Mouse (Mus musculus) thymus, adult 18-20 months (tissue): ENCODE data around the gene Cdr2.
"Not testable (repeated sequence)": the region's sequence is repeated elsewhere in the genome, so short reads cannot be mapped to it uniquely, and the experiment has no call there.

Experiments
- DNase-seq, 2 experiments: peaks; one replicate each; pipeline ENCODE4 v3.0.0; 2022; ENCODE audit warnings: mixed read lengths in 2 of 2

The Cdr2 gene

GRCm38 (mm10) chr7:120970112-120970511, 12.0 kb downstream of the Cdr2 start:
- DNase-seq: no peak

- DNase-seq: no peak
Measured at GRCm38 (mm10) chr7:120969221-120969620, 12.9 kb downstream of the Cdr2 start.

- no peak for DNase-seq
Measured at GRCm38 (mm10) chr7:120963126-120963525, 19.0 kb downstream of the Cdr2 start.

DNA sequence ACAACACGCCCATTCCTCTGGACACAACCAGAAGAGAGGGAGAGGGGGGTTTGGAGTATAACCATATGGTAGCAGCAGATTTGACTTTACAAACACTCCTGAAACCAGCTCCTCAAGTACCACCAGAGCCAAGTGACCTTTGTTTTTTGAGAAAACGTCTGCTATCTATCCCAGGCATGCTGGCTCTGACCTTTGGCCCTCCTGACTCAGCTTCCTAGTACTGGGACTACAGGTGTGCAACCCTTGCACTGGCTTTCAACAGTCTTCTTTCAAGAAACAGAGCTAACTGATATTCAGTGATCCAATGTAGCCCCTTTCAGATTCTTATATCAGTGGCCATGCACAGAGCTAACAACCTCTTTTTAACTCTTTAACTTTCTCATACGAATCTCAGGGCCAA, 20.2 kb downstream of the Cdr2 start:
- DNase-seq: no peak

DNA sequence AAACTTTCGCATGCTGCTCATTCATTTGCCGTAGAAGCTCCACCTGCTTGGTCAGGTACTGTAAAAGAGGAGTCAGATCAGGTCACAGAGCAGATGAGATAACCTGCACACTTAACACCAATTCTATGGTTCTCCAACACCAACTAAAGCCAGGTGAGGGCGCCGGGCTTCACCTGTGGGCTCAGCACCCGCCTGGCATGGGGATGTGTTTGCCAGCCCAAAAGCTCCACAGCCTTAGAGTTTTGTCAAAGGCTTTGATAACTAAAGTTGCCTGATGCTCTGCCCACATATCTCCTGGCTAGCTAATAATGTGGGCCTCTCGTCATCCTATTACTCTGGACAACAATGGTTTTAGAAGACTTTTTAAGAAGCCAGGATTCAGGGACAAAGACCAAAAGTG, 21.5 kb downstream of the Cdr2 start:
- DNase-seq: no peak

- no peak for DNase-seq
Measured at GRCm38 (mm10) chr7:120960116-120960515, 22.0 kb downstream of the Cdr2 start.

GRCm38 (mm10) chr7:120953591-120953990, 28.5 kb downstream of the Cdr2 start:
- DNase-seq: not testable (repeated sequence)

DNA sequence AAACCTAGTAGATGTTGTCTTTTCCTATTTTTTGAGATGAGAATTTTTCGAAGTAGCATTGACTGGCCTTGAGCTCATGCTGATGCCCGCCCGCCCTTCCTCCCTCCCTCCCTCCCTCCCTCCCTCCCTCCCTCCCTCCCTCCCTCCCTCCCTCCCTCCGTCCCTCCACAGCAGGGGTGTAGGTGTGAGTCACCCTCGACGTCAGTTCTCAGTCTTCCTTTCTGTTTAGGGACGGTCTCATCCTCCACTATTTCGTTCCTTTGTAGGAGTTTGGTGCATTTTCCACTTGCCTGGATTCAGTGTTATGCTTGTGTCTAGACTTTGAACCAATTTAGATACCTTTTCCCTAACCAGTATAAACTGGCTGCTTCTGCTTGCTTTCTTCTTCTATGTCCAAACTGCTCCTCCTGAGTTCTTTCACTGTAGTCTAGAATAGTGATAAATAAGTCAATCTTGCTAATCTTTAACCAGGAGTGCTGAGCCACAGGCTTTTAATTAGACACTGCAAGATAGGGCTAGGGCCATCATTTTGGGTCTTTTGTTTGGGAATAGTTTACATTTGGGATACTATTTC, 38.1 kb downstream of the Cdr2 start:
- no peak for DNase-seq

DNA sequence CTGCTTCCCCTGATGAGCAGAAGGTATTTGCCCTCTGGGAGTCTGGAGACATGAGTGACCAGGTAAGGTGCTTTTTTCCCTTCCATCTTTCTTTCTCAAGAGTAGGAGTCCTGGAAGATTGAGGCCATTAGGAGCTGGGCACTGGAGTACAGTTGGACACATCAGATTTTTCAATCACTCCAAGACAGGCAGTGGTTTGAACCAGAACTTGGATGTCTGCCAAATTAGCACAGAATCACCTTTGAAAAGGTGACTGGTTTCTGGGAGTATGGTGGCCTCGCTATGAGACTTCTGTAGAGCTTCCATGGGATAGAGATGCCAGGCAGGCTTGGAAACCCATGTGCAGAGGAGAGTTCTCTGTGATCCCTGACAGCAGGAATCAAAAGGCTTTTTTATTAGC, 39.6 kb downstream of the Cdr2 start:
- DNase-seq: no peak

DNA sequence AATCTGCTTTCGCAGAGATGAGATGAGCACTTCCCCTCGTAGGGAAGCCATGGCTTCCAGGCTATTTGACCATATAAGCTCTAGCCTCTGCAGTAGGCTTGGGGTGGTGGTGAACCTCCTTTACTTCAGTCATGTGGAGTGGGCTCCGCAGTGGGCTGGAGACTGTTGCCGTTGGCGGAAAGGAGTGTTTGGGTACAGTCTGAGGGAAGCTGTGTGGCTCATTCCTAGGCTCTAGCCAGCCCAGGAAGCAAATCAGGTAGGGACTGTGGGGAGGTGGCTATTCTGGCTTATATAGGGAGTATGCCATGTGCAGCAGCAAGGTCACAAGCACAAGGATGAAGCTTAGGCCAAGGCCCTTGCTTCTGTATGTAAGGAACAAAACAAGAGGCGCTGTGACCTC, 40.9 kb downstream of the Cdr2 start:
- DNase-seq: no peak

DNA sequence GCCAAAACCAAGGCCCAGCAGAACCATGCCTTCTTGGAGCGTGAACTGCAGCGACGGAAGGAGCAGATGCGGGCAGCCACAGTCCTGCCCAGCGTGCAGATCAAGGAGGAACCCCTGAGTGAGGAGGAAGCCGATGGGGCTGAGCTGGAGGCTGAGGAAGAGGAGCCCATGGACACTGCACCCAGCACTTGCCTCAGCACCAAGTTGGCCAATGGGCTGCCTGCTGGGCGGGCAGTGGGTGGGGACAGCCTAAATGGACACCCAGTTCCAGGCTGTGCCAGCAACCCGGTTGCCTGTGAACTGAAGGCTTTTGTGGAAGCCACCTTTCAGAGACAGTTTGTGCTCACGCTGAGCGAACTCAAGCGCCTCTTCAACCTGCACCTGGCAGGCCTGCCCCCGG, 41.8 kb downstream of the Cdr2 start:
- DNase-seq: no peak

- DNase-seq: no peak
Measured at GRCm38 (mm10) chr7:120938206-120938605, 43.9 kb downstream of the Cdr2 start.

DNA sequence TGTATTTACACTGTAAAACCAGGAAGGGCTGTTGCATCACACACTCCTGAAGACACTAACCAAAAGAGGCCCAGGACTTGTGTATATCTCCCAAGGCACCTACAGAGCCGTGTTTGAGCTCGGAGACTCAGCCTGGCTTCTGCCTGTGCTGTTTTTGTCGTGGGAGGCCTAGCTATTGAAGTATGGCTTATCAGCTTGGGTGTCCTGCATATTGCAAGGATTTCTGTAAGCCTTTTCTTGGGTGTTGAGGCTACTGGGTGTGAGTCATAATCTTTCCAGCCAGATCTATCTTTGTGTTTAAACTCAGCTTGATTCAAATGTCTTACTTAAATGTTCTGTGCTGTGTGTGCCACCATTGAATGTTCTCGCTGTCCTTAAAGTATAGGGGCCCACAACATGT, 45.6 kb downstream of the Cdr2 start:
- no peak for DNase-seq

DNA sequence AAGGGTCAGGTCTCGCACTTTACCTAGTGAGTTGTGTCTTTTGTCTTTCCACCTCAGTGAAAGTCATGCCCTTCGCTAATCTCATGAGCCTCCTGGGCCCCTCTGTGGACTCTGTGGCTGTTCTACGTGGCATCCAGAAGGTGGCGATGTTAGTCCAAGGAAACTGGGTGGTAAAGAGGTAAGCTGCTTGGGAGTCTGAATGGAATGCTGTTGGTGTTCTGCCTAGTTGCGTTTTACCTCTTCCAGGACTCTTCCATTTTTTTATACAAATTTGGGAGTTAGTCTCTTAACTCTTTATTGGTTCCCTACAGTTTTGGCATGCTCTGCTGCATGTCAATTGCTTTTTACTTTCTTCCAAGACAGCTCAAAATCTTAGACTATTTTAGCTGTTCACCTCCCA, 47.4 kb downstream of the Cdr2 start:
- DNase-seq: peak in 1 of 2 experiments; percentile 13

- no peak for DNase-seq
Measured at GRCm38 (mm10) chr7:120933680-120934195, 48.4 kb downstream of the Cdr2 start.

DNA sequence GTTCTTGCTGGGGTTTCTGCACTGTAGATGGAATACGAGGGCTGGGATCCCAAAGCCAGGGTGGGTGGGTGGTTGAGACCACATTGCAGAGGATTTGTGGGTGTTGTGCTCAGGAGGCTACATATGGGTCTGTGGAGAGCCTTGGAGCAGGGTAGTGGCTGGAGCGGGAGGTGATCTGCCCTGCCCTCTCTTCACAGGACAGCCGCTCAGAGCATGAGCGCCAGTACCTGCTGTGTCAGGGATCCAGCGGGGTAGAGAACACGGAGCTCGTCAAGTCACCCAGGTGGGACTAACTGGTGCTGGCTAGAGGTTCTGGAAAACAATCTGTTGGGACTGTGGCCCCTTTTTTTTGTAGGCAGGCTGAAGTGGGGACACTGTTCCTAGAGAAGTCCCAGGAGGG, 49.0 kb downstream of the Cdr2 start:
- no peak for DNase-seq

DNA sequence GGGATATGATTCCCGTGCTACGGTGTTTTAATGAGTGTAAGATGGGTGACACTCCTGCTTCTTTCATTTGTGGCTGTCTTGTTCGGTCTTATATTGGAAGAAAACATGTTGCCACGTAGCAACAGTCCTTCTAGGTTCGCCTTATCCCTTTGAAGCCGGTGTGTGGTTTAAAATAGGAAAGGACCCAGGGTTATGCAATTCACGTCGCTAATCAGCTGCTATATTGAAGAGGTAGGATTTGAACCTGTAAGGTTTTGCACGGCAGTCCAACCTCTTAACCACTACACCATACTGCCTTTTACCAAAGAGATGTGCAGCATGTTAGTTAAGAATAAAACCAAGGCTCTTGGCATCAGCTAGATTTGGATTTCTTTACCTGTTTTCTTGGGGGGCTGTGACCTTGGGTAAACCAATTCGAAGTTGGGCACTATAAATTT, 63.6 kb downstream of the Cdr2 start:
- peak; percentile 19 to 62 for DNase-seq

DNA sequence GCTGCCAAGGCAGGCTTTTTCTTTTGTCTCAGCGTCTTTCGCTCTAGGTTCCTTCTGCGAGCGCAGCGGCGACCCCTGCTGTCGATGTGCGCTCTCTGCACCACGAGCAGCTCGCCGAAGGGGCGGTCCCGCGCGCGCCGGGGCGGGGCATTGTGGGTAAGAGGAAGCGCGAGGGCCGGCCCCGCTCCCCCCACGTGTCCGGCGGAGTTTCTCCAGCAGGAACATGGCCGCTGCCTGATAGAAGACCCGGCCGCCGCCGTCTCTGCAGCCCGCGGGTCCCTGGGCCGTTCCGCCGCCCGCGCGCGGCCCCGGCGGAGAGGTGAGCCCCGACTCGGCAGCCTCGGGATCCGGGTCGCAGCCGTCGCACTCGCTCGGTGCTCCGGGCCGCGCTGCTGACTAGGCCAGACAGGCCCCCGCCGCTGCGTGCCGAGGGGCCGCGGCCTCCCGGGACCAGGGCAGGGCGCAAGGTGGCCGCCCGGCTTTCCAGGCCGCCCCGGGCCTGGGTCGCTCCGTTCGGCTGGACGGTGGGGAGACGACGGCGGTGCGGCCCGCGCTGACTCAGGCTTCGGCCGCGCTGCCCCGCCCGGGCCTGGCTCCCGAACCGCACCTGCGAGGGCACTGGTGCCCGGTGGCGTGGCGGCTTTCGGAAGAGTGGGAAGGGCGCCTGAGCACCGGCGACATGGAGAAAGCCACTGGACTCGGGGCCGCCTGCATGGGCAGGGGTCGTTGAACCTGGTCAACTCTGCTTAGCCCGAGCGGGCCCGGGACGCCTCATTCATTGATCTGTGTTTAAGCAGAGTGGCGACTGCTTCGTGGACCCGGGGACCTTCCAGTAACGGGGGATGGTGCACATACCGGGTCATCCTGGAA, 64.3 kb downstream of the Cdr2 start, which contains the start of gene Polr3e:
Gene Polr3e (plus strand): TSS at position 153 of the 870 bp plus-strand sequence.
- peak; percentile 97 for DNase-seq

DNA sequence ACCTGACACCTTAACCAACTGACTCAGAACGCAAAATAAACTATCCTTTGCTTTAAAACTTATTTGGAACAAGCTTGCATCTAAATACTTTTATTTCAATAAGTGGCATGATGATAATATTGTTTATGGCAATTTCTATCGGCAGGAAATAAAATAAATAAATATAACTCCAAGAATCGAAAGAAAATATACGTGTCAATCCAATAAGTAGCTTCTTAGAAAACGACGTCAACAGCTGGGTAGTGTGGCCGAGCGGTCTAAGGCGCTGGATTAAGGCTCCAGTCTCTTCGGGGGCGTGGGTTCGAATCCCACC, 64.9 kb downstream of the Cdr2 start:
- DNase-seq: no peak

- DNase-seq: no peak
Measured at GRCm38 (mm10) chr7:120916262-120916875, 65.7 kb downstream of the Cdr2 start.

GRCm38 (mm10) chr7:120913332-120913731, 68.8 kb downstream of the Cdr2 start:
- DNase-seq: no peak

DNA sequence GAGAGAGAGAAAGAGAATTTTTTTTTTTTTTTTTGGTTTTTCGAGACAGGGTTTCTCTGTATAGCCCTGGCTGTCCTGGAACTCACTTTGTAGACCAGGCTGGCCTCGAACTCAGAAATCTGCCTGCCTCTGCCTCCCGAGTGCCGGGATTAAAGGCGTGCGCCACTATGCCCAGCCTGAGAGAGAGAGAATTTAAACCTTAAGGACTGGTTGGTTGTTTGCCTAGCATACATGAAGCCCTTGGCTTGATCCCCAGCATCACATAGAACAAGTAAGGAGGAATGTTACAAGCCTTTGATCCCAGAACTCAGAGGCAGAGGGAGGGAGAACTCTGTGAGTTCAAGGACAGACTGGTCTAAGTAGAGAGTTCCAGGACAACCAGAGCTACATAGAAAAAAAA, 70.8 kb downstream of the Cdr2 start:
- not testable (repeated sequence) for DNase-seq

- DNase-seq: not testable (repeated sequence)
Measured at GRCm38 (mm10) chr7:120910172-120910571, 71.9 kb downstream of the Cdr2 start.
